Mouse (Mus musculus): Measurements from ENCODE around the gene Ccnf. TPM values are rescaled to one million over a fixed set of nuclear protein-coding genes. Genes with fewer than 3 reads are reported as not detected.

The Ccnf gene
- polyA plus RNA-seq, 1 experiment = 32.9 TPM

GRCm38 (mm10) chr17:24260516-24260915, 9.2 kb upstream of the Ccnf start:
- no peaks in the 10 kb centered on the region for H3K36me3 ChIP-seq (replicated peaks; ENCODE audit: low read length)
- no peak overlapping the region for H3K4me3 ChIP-seq (replicated peaks)
- H3K27me3 ChIP-seq (replicated peaks) = peaks cover 5% of the 10 kb centered on the region
- no peak for TF ChIP-seq FLI1 (IDR thresholded peaks at IDR 0.05; ENCODE audit: low read length)
- no peak for TF ChIP-seq GATA1 (IDR thresholded peaks at IDR 0.05; ENCODE audit: borderline replicate concordance, low read length)
- H3K4me1 ChIP-seq = no peaks in the 10 kb centered on the region
- H3K9me3 ChIP-seq = peaks cover 5% of the 10 kb centered on the region; the same call in 1 of the 2 replicates

GRCm38 (mm10) chr17:24259702-24260101, 8.4 kb upstream of the Ccnf start:
- Histone ChIP-seq H3K9me3 (peaks cover 5% of the 10 kb centered on the region; the same call in 1 of the 2 replicates), H3K4me3 (replicated peaks) (no peak overlapping the region), H3K27me3 (replicated peaks) (no peaks in the 10 kb centered on the region), H3K36me3 (replicated peaks; ENCODE audit: low read length) (no peaks in the 10 kb centered on the region), H3K4me1 (no peaks in the 10 kb centered on the region)
- TF ChIP-seq FLI1 (IDR thresholded peaks at IDR 0.05; ENCODE audit: low read length) (no peak), GATA1 (IDR thresholded peaks at IDR 0.05; ENCODE audit: borderline replicate concordance, low read length) (no peak)

- peaks cover 1% of the 10 kb centered on the region; the same call in 1 of the 2 replicates for H3K9me3 ChIP-seq
- TF ChIP-seq FLI1 (IDR thresholded peaks at IDR 0.05; ENCODE audit: low read length) (no peak), GATA1 (IDR thresholded peaks at IDR 0.05; ENCODE audit: borderline replicate concordance, low read length) (no peak)
- H3K27me3 ChIP-seq (replicated peaks) = no peaks in the 10 kb centered on the region
- no peaks in the 10 kb centered on the region for H3K4me1 ChIP-seq
- H3K4me3 ChIP-seq (replicated peaks) = no peak overlapping the region
- H3K36me3 ChIP-seq (replicated peaks; ENCODE audit: low read length) = no peaks in the 10 kb centered on the region
Measured at GRCm38 (mm10) chr17:24258981-24259380, 7.7 kb upstream of the Ccnf start.

GRCm38 (mm10) chr17:24252329-24252728, 1.0 kb upstream of the Ccnf start:
- H3K27me3 ChIP-seq (replicated peaks) = no peaks in the 10 kb centered on the region
- TF ChIP-seq FLI1 (IDR thresholded peaks at IDR 0.05; ENCODE audit: low read length) (no peak), GATA1 (IDR thresholded peaks at IDR 0.05; ENCODE audit: borderline replicate concordance, low read length) (no peak)
- H3K36me3 ChIP-seq (replicated peaks; ENCODE audit: low read length) = peaks cover 16% of the 10 kb centered on the region
- peaks cover 22% of the 10 kb centered on the region for H3K4me1 ChIP-seq
- no peak overlapping the region for H3K4me3 ChIP-seq (replicated peaks)
- H3K9me3 ChIP-seq = no peaks in the 10 kb centered on the region; the same call in 1 of the 2 replicates

GRCm38 (mm10) chr17:24250988-24251319, 330 bp downstream of the Ccnf start:
- Histone ChIP-seq H3K9me3 (no peaks in the 10 kb centered on the region; the same call in 1 of the 2 replicates), H3K4me1 (peaks cover 25% of the 10 kb centered on the region), H3K36me3 (replicated peaks; ENCODE audit: low read length) (peaks cover 26% of the 10 kb centered on the region), H3K27me3 (replicated peaks) (no peaks in the 10 kb centered on the region), H3K4me3 (replicated peaks) (peak overlapping the region; percentile 99)
- TF ChIP-seq GATA1 (IDR thresholded peaks at IDR 0.05; ENCODE audit: borderline replicate concordance, low read length) = no peak
- TF ChIP-seq FLI1 (IDR thresholded peaks at IDR 0.05; ENCODE audit: low read length) = no peak

GRCm38 (mm10) chr17:24248641-24249040, 2.6 kb downstream of the Ccnf start:
- Histone ChIP-seq H3K27me3 (replicated peaks) (no peaks in the 10 kb centered on the region), H3K36me3 (replicated peaks; ENCODE audit: low read length) (peaks cover 43% of the 10 kb centered on the region), H3K9me3 (no peaks in the 10 kb centered on the region; the same call in 1 of the 2 replicates), H3K4me1 (peaks cover 25% of the 10 kb centered on the region), H3K4me3 (replicated peaks) (no peak overlapping the region)
- TF ChIP-seq FLI1 (IDR thresholded peaks at IDR 0.05; ENCODE audit: low read length) (no peak), GATA1 (IDR thresholded peaks at IDR 0.05; ENCODE audit: borderline replicate concordance, low read length) (no peak)

- TF ChIP-seq GATA1 (IDR thresholded peaks at IDR 0.05; ENCODE audit: borderline replicate concordance, low read length) (no peak), FLI1 (IDR thresholded peaks at IDR 0.05; ENCODE audit: low read length) (no peak)
- H3K4me1 ChIP-seq = peaks cover 3% of the 10 kb centered on the region; the same call in 1 of the 2 replicates
- peaks cover 84% of the 10 kb centered on the region for H3K36me3 ChIP-seq (replicated peaks; ENCODE audit: low read length)
- H3K27me3 ChIP-seq (replicated peaks) = no peaks in the 10 kb centered on the region
- no peaks in the 10 kb centered on the region; the same call in 1 of the 2 replicates for H3K9me3 ChIP-seq
- H3K4me3 ChIP-seq (replicated peaks) = no peak overlapping the region
Measured at GRCm38 (mm10) chr17:24244061-24244460, 7.2 kb downstream of the Ccnf start.

GRCm38 (mm10) chr17:24243311-24243969, 7.8 kb downstream of the Ccnf start:
- TF ChIP-seq FLI1 (IDR thresholded peaks at IDR 0.05; ENCODE audit: low read length) (no peak), GATA1 (IDR thresholded peaks at IDR 0.05; ENCODE audit: borderline replicate concordance, low read length) (no peak)
- Histone ChIP-seq H3K27me3 (replicated peaks) (no peaks in the 10 kb centered on the region), H3K4me1 (peaks cover 3% of the 10 kb centered on the region; the same call in 1 of the 2 replicates), H3K4me3 (replicated peaks) (no peak overlapping the region), H3K36me3 (replicated peaks; ENCODE audit: low read length) (peaks cover 84% of the 10 kb centered on the region), H3K9me3 (no peaks in the 10 kb centered on the region; the same call in 1 of the 2 replicates)

- no peaks in the 10 kb centered on the region for H3K9me3 ChIP-seq
- no peak overlapping the region for H3K4me3 ChIP-seq (replicated peaks)
- H3K27me3 ChIP-seq (replicated peaks) = no peaks in the 10 kb centered on the region
- peaks cover 96% of the 10 kb centered on the region for H3K36me3 ChIP-seq (replicated peaks; ENCODE audit: low read length)
- 0 out of 2 replicates have a peak, but pooled peaks cover 10% of the 10 kb centered on the region for H3K4me1 ChIP-seq
- no peak for TF ChIP-seq FLI1 (IDR thresholded peaks at IDR 0.05; ENCODE audit: low read length)
- TF ChIP-seq GATA1 (IDR thresholded peaks at IDR 0.05; ENCODE audit: borderline replicate concordance, low read length) = no peak
Measured at GRCm38 (mm10) chr17:24236921-24237320, 14.4 kb downstream of the Ccnf start.

- Histone ChIP-seq H3K27me3 (replicated peaks) (no peaks in the 10 kb centered on the region), H3K36me3 (replicated peaks; ENCODE audit: low read length) (peaks cover 96% of the 10 kb centered on the region), H3K4me1 (0 out of 2 replicates have a peak, but pooled peaks cover 10% of the 10 kb centered on the region), H3K9me3 (no peaks in the 10 kb centered on the region), H3K4me3 (replicated peaks) (no peak overlapping the region)
- TF ChIP-seq GATA1 (IDR thresholded peaks at IDR 0.05; ENCODE audit: borderline replicate concordance, low read length) (no peak), FLI1 (IDR thresholded peaks at IDR 0.05; ENCODE audit: low read length) (no peak)
Measured at GRCm38 (mm10) chr17:24236479-24236878, 14.8 kb downstream of the Ccnf start.

Data from megakaryocyte, embryonic 14.5 days (primary cell).